Mouse (Mus musculus): ENCODE measurements around the gene Exoc8. TPM values are rescaled to one million over a fixed set of nuclear protein-coding genes. Genes with fewer than 3 reads are reported as not detected.

Exoc8 gene
- total and polyA plus RNA-seq, 3 experiments: 9.5 to 16.9 TPM; not detected in 1

DNA sequence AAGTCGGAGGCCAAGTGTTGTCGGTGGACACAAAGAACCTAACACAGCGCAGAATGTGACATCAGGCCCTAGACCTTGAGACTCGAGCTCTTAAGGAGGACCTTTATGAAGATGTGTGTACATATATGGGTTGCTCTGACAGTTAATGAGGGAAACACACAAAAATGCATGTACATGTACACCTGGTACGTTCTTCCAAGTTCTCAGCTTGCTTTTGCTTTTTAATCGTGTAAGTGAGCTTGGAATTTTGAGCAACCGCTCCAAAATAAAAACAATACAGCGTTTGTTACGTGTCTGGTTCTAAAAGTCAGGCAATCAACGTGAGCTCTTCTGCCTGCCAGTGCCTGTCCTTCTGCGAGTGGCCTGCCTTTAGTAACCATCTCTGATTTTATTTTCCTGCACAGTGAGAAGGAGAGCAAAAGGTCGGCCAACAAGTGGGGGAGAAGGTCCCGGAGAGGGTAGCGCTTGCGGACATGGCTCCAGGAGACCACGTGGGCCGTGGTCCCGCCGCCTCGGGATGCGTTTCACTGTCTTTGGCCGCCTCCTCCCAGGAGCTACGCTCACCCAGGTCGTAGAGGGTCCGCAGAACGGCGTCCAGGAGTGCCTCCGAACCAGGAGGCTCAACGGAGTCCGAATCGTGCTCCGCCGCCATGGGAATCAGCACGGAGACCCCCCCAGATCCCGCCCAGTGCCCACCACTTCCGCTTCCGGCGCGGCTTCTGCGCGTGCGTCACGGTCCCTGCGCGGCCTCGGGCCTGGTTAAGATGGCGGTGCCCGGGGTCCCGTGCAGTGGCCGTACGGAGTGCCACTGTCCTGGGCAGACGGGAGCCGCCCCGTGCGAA lies 35.0 kb downstream of the Exoc8 start, which contains the start of the genes Gnpat and 2810004N23Rik (continued):
- TF ChIP-seq E2F4 (IDR thresholded peaks at IDR 0.05; ENCODE audit: borderline replicate concordance, low read depth, low read length) (peak; percentile 43; the same call in 1 of the 2 replicates), ZMIZ1 (IDR thresholded peaks at IDR 0.05; ENCODE audit: low read depth, low read length) (0 out of 2 replicates have a peak, but pooled peaks have one; percentile 88), MAFK (IDR thresholded peaks at IDR 0.05; ENCODE audit: borderline replicate concordance, low read depth, low read length) (no peak), POLR2A (IDR thresholded peaks at IDR 0.05; ENCODE audit: control insufficient read depth in 1 of 2, insufficient read depth in 1 of 2, low read depth in 1 of 2, low read length in 2 of 2, poor library complexity in 1 of 2) (peak; percentile 95 to 96)

DNA sequence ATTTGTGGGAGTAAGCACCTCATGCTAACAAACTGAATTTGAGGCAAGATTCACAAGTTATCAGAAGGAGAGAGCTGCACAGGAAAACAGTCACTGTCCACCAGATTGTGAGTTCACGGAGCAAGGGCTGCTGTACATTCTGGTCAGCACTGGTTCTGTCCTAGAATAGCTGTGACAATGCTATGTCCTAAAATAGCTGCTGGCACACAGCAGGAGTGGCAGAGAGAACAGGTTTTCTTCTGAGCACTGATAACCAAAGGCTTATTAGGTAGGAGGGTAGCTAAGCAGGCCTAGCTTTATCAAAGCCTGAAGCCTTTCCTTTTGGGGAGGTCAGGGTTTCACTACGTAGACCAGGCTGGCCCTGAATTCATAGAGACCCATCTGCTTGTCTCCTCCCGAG lies 37.3 kb downstream of the Exoc8 start:
- Histone ChIP-seq H3K79me2 (ENCODE audit: control insufficient read depth, insufficient read depth, low read length, poor library complexity) (peaks cover 66% of the 10 kb centered on the region), H3K27ac (ENCODE audit: control insufficient read depth, low read depth, low read length) (no peak overlapping the region), H3K4me3 (ENCODE audit: control insufficient read depth in 1 of 2, insufficient read depth in 1 of 2, low read depth in 2 of 2, low read length in 2 of 2) (no peak overlapping the region), H3K9ac (ENCODE audit: control insufficient read depth, low read depth, low read length, poor library complexity, severe bottlenecking) (no peak overlapping the region), H3K9me3 (replicated peaks; ENCODE audit: insufficient read depth, low read length) (no peaks in the 10 kb centered on the region), H3K4me1 (ENCODE audit: control insufficient read depth in 1 of 2, insufficient read depth in 2 of 2, low read length in 2 of 2) (peaks cover 10 to 17% of the 10 kb centered on the region in 2 experiments), H3K27me3 (ENCODE audit: control insufficient read depth in 1 of 2, insufficient read depth in 2 of 2, low read length in 2 of 2) (no peaks in the 10 kb centered on the region), H3K36me3 (ENCODE audit: control insufficient read depth in 1 of 2, insufficient read depth in 2 of 2, low read length in 2 of 2) (peaks cover 14 to 24% of the 10 kb centered on the region in 2 experiments)
- TF ChIP-seq CTCF (IDR thresholded peaks at IDR 0.05 in 2 of 3, conservative IDR thresholded peaks at IDR 0.05 in 1 of 3; ENCODE audit: control insufficient read depth in 1 of 3, insufficient read depth in 1 of 3, low read depth in 2 of 3, low read length in 3 of 3, poor library complexity in 1 of 3, severe bottlenecking in 1 of 3) (no peak), ZMIZ1 (IDR thresholded peaks at IDR 0.05; ENCODE audit: low read depth, low read length) (no peak), MAZ (IDR thresholded peaks at IDR 0.05; ENCODE audit: low read depth, low read length) (no peak), GABPA (IDR thresholded peaks at IDR 0.05; ENCODE audit: low read depth, low read length) (no peak), ETS1 (IDR thresholded peaks at IDR 0.05; ENCODE audit: low read depth, low read length) (no peak), NRF1 (IDR thresholded peaks at IDR 0.05; ENCODE audit: insufficient read depth, low read depth, low read length, poor library complexity, severe bottlenecking) (no peak), RAD21 (IDR thresholded peaks at IDR 0.05; ENCODE audit: low read depth, low read length) (no peak), MYC (IDR thresholded peaks at IDR 0.05; ENCODE audit: low read depth, low read length) (no peak), SMC3 (IDR thresholded peaks at IDR 0.05; ENCODE audit: low read depth, low read length) (no peak), SIN3A (IDR thresholded peaks at IDR 0.05; ENCODE audit: low read length) (no peak)
- DNase-seq (ENCODE audit: low read depth, low spot score): no peak

DNA sequence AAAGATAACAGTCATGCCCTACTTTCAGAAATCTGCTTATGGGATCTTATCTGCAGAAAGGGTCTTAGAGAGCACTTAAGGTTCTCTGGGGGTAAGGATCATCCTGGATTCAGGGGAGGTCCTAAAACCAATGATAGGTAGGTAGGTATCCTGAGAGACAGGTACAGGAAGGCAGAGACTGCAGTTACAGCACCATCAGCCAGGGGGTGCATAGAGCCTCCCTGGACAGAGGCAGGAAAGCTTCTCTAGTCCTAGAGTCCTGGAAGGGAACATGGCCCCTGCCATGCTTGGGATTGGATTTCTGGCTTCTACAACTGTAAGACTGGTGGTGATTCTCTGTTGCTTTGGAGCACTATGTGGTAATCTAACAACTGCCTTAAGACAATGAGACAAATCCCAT lies 38.0 kb downstream of the Exoc8 start:
- peaks cover 63% of the 10 kb centered on the region for H3K79me2 ChIP-seq (ENCODE audit: control insufficient read depth, insufficient read depth, low read length, poor library complexity)
- no peak for TF ChIP-seq NELFE (IDR thresholded peaks at IDR 0.05; ENCODE audit: low read depth, low read length)
- TF ChIP-seq POLR2AphosphoS2 (IDR thresholded peaks at IDR 0.05; ENCODE audit: low read length): no peak
- TF ChIP-seq TAL1 (IDR thresholded peaks at IDR 0.05; ENCODE audit: low read length): no peak
- peak; percentile 65 for TF ChIP-seq SMC3 (IDR thresholded peaks at IDR 0.05; ENCODE audit: low read depth, low read length)
- TF ChIP-seq NRF1 (IDR thresholded peaks at IDR 0.05; ENCODE audit: insufficient read depth, low read depth, low read length, poor library complexity, severe bottlenecking): no peak
- TF ChIP-seq ZKSCAN1 (IDR thresholded peaks at IDR 0.05; ENCODE audit: low read depth, low read length): no peak
- peak; percentile 38 for TF ChIP-seq RAD21 (IDR thresholded peaks at IDR 0.05; ENCODE audit: low read depth, low read length)
- TF ChIP-seq MYB (IDR thresholded peaks at IDR 0.05; ENCODE audit: low read depth, low read length): no peak
- TF ChIP-seq CTCF (IDR thresholded peaks at IDR 0.05 in 2 of 3, conservative IDR thresholded peaks at IDR 0.05 in 1 of 3; ENCODE audit: control insufficient read depth in 1 of 3, insufficient read depth in 1 of 3, low read depth in 2 of 3, low read length in 3 of 3, poor library complexity in 1 of 3, severe bottlenecking in 1 of 3): peak; percentile 56 to 70 (median 62)
- DNase-seq (ENCODE audit: low read depth, low spot score): peak; percentile 57
- H3K9me3 ChIP-seq (replicated peaks; ENCODE audit: insufficient read depth, low read length): no peaks in the 10 kb centered on the region
- H3K36me3 ChIP-seq (ENCODE audit: control insufficient read depth in 1 of 2, insufficient read depth in 2 of 2, low read length in 2 of 2): peaks cover 17 to 19% of the 10 kb centered on the region in 2 experiments
- no peak overlapping the region for H3K9ac ChIP-seq (ENCODE audit: control insufficient read depth, low read depth, low read length, poor library complexity, severe bottlenecking)
- no peak overlapping the region for H3K4me3 ChIP-seq (ENCODE audit: control insufficient read depth in 1 of 2, insufficient read depth in 1 of 2, low read depth in 2 of 2, low read length in 2 of 2)
- H3K4me1 ChIP-seq (ENCODE audit: control insufficient read depth in 1 of 2, insufficient read depth in 2 of 2, low read length in 2 of 2): peaks cover 2 to 9% of the 10 kb centered on the region in 2 experiments; a peak in 3 of 4 replicates
- H3K27me3 ChIP-seq (ENCODE audit: control insufficient read depth in 1 of 2, insufficient read depth in 2 of 2, low read length in 2 of 2): no peaks in the 10 kb centered on the region
- no peak overlapping the region for H3K27ac ChIP-seq (ENCODE audit: control insufficient read depth, low read depth, low read length)

Data from MEL (cell line).